Mouse (Mus musculus) midbrain, embryonic 11.5 days (tissue): ENCODE data around the gene Nfib. TPM values are rescaled to one million over a fixed set of nuclear protein-coding genes. Genes with fewer than 3 reads are reported as not detected.

Experiments used
- ATAC-seq: fragments of 200-750 bp; cut with Nextera tagmentation; 2 replicates; pipeline ENCODE4 v1.8.0; 2017; ENCODE audit warnings: moderate TSS enrichment, moderate library complexity; ENCODE audit not compliant: low FRiP score
- DNase-seq: peaks from one replicate; pipeline ENCODE4 v3.0.0; 2015; ENCODE audit warnings: low spot score; ENCODE audit errors: missing footprints
- H3K27ac ChIP-seq: fragments of 300-500 bp; sonication (generic); 2 replicates; pipeline ENCODE4 v1.5.1; 2014; ENCODE audit warnings: low read depth, low read length
- H3K27me3 ChIP-seq: fragments of 300-500 bp; sonication (generic); 2 replicates; pipeline ENCODE4 v1.6.1; 2014; ENCODE audit warnings: mild to moderate bottlenecking, low read length, moderate library complexity, mixed read lengths; ENCODE audit not compliant: control insufficient read depth, insufficient read depth
- H3K36me3 ChIP-seq: fragments of 300-500 bp; sonication (generic); 2 replicates; pipeline ENCODE4 v1.6.1; 2014; ENCODE audit warnings: mild to moderate bottlenecking, low read length, moderate library complexity, mixed read lengths; ENCODE audit not compliant: control insufficient read depth, insufficient read depth
- H3K4me1 ChIP-seq: fragments of 300-500 bp; sonication (generic); 2 replicates; pipeline ENCODE4 v1.6.1; 2014; ENCODE audit warnings: low read length; ENCODE audit not compliant: control insufficient read depth, insufficient read depth
- H3K4me2 ChIP-seq: fragments of 300-500 bp; sonication (generic); 2 replicates; pipeline ENCODE4 v1.6.1; 2014; ENCODE audit warnings: mild to moderate bottlenecking, moderate library complexity
- H3K4me3 ChIP-seq: fragments of 300-500 bp; sonication (generic); 2 replicates; pipeline ENCODE4 v1.5.1; 2014; ENCODE audit warnings: low read depth, low read length
- H3K9ac ChIP-seq: fragments of 300-500 bp; sonication (generic); 2 replicates; pipeline ENCODE4 v1.6.1; 2014; ENCODE audit warnings: low read length
- H3K9me3 ChIP-seq: fragments of 300-500 bp; sonication (generic); 2 replicates; pipeline ENCODE4 v1.6.1; 2016; ENCODE audit warnings: low read length; ENCODE audit not compliant: control insufficient read depth
- WGBS: fragments of 180-500 bp; shearing (Covaris S2); extraction: QIAGEN DNeasy Blood & Tissue Kit; methylation state at CpG from one replicate; pipeline ENCODE4 v1.1.7; 2014; 5-methylcytosine and 5-hydroxymethylcytosine counted together
- polyA plus RNA-seq: library from polyadenylated mRNA; unstranded; fragments of >200 nt; fragmentation: Nextera tagmentation; extraction: Ambion mirVana; gene quantifications from 2 replicates; pipeline ENCODE4 v1.2.1, GENCODE M21; 2014

Gene Nfib
- polyA plus RNA-seq, 1 experiment from 2014 or later = 19.9 TPM

GRCm38 (mm10) chr4:82411965-82412364, 293.6 kb downstream of the Nfib start:
- H3K4me1 ChIP-seq = 0 out of 2 replicates have a peak, but pooled peaks cover 6% of the 10 kb centered on the region
- DNase-seq (no peak), ATAC-seq (no peak)
- H3K9me3 ChIP-seq = no peaks in the 10 kb centered on the region
- no peak overlapping the region for H3K9ac ChIP-seq
- H3K4me3 ChIP-seq = no peak overlapping the region
- H3K36me3 ChIP-seq = no peaks in the 10 kb centered on the region
- WGBS = 62% methylated on average over 5 of the region's 5 CpGs
- H3K27ac ChIP-seq = no peak overlapping the region
- no peaks in the 10 kb centered on the region for H3K27me3 ChIP-seq
- no peak overlapping the region for H3K4me2 ChIP-seq

DNA sequence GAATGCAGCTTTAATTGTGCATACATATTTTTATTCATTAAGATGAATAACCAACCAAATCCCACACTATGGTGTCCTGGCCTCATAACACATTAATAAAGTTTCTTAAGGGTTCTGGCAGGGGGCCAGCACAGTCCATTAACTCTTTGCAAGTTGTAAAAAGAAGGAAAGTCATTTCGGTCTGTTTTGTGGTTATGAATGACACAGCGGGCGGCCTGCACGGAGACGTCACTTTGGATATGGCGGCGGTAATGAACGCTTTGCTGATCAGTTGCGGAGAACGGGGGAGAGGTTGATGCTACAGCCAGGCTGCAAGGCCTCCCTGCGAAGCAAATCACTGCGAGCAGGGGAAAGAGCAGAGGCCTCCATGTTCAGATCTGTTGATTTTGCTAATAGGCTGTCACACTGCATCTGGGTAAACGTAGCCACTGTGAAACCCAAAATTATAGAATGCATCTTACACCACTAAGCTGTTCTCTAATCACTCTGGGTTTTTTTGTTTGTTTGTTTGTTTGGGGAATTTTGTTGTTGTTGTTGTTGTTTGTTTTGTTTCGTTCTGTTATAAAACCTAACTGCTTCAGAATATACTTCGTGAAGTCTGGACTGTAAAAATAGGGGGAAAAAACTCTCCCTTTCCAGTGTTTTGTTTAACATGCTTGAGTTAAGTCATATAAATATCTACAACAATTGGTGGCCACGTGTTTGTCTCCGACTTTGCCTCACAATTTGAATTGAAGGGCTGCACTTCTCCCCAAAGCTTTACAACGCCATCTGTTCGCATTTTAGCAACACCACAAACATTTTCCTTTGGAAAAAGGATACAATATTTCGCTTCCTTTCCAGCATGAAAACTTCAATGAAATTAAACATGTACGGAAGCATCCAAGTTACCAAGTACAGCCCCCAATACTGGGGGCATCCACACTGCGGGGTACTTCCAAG, 296.8 kb downstream of the Nfib start:
- Histone ChIP-seq H3K9me3 (no peaks in the 10 kb centered on the region), H3K4me2 (no peak overlapping the region), H3K27ac (no peak overlapping the region), H3K36me3 (no peaks in the 10 kb centered on the region), H3K9ac (no peak overlapping the region), H3K4me3 (no peak overlapping the region), H3K27me3 (no peaks in the 10 kb centered on the region), H3K4me1 (0 out of 2 replicates have a peak, but pooled peaks cover 6% of the 10 kb centered on the region)
- 62% methylated on average over 22 of the region's 22 CpGs for WGBS
- ATAC-seq = peak; percentile 65
- peak; percentile 87 for DNase-seq

DNA sequence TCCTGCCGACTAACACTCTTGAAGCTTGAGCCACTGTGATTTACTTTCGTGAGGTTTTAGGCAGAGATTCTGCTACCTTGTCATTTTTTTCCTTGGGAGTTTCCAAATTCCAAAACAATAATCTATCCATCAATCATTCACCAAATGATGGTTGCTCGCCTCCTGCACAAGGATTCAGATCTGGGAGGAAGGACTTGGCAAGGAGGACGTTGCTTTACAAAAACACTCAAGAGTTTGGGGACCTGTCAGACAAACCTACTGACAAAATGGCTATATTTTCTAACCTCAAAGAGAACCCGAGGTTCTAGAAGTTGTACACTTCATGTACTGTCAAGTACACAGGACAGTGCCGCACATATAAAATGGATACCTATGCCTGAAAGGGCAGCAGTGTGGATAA, 299.0 kb downstream of the Nfib start:
- Histone ChIP-seq H3K27ac (no peak overlapping the region), H3K36me3 (no peaks in the 10 kb centered on the region), H3K9me3 (no peaks in the 10 kb centered on the region), H3K4me3 (no peak overlapping the region), H3K4me1 (peaks cover 13% of the 10 kb centered on the region), H3K27me3 (no peaks in the 10 kb centered on the region), H3K9ac (no peak overlapping the region), H3K4me2 (no peak overlapping the region)
- ATAC-seq (no peak), DNase-seq (no peak)
- 90% methylated on average over 6 of the region's 6 CpGs for WGBS

DNA sequence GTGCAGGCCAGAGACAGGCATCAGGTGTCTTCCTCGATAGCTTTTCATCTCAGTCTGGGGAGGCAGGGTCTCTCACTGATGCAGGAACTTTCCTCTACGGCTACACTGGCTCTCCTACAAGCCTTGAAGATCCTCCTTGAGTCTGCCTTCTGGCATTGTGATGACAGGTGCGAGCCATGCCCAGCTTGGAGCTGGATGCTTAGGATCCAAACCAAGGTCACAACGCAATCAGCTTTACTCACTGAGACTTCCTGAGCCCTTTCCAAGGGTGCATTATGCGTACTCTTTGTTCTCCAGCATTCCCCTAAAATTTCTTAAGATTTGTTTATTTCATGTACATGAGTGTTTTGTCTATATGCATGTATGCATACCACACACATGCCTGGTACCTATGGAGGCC, 299.8 kb downstream of the Nfib start:
- Histone ChIP-seq H3K4me3 (no peak overlapping the region), H3K4me1 (peaks cover 17% of the 10 kb centered on the region), H3K27ac (no peak overlapping the region), H3K27me3 (no peaks in the 10 kb centered on the region), H3K9me3 (no peaks in the 10 kb centered on the region), H3K9ac (no peak overlapping the region), H3K4me2 (no peak overlapping the region), H3K36me3 (no peaks in the 10 kb centered on the region)
- 90% methylated on average over 5 of the region's 5 CpGs for WGBS
- DNase-seq = no peak
- no peak for ATAC-seq

- no peak overlapping the region for H3K4me2 ChIP-seq
- no peaks in the 10 kb centered on the region for H3K9me3 ChIP-seq
- no peak overlapping the region for H3K4me3 ChIP-seq
- no peaks in the 10 kb centered on the region for H3K36me3 ChIP-seq
- ATAC-seq (no peak), DNase-seq (no peak)
- peaks cover 20% of the 10 kb centered on the region for H3K4me1 ChIP-seq
- H3K27me3 ChIP-seq = no peaks in the 10 kb centered on the region
- H3K9ac ChIP-seq = no peak overlapping the region
- no peak overlapping the region for H3K27ac ChIP-seq
- 87% methylated on average over 13 of the region's 13 CpGs for WGBS
These were observed 301.4 kb downstream of the Nfib start for GRCm38 (mm10) chr4:82403975-82404651.

DNA sequence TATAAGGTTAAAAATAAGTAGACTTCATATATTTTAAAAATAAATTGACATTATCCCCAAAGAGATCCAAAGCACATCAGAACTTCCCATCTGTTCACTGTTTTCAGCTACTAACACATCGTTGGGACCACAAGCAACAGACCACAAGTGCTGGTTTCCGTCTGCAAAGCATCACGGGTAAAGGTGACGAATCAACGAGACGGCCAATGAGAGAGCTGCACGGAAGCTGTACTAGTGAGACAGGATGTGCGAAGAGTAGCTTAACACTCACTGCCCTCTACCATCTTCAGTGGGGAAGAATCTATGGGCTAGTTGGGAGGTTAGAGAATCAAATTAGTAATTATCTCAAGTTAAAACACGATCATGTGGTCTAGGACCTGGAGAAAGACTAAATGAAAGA, 302.9 kb downstream of the Nfib start:
- WGBS = 94% methylated on average over 9 of the region's 9 CpGs
- H3K36me3 ChIP-seq = no peaks in the 10 kb centered on the region
- no peak for ATAC-seq
- no peaks in the 10 kb centered on the region for H3K9me3 ChIP-seq
- H3K27me3 ChIP-seq = no peaks in the 10 kb centered on the region
- no peak overlapping the region for H3K27ac ChIP-seq
- no peak overlapping the region for H3K9ac ChIP-seq
- peak; percentile 71 for DNase-seq
- peaks cover 15% of the 10 kb centered on the region for H3K4me1 ChIP-seq
- no peak overlapping the region for H3K4me2 ChIP-seq
- H3K4me3 ChIP-seq = no peak overlapping the region

GRCm38 (mm10) chr4:82401450-82402061, 304.0 kb downstream of the Nfib start:
- no peaks in the 10 kb centered on the region for H3K27me3 ChIP-seq
- 0 out of 2 replicates have a peak, but pooled peaks have one; percentile 38 for ATAC-seq
- 9% methylated on average over 3 of the region's 3 CpGs for WGBS
- H3K27ac ChIP-seq = no peak overlapping the region
- H3K36me3 ChIP-seq = no peaks in the 10 kb centered on the region
- H3K9me3 ChIP-seq = no peaks in the 10 kb centered on the region
- peaks cover 15% of the 10 kb centered on the region for H3K4me1 ChIP-seq
- H3K4me3 ChIP-seq = no peak overlapping the region
- H3K9ac ChIP-seq = no peak overlapping the region
- 0 out of 2 replicates have a peak overlapping the region, but pooled peaks have one; percentile 4 for H3K4me2 ChIP-seq
- peak; percentile 84 for DNase-seq

DNA sequence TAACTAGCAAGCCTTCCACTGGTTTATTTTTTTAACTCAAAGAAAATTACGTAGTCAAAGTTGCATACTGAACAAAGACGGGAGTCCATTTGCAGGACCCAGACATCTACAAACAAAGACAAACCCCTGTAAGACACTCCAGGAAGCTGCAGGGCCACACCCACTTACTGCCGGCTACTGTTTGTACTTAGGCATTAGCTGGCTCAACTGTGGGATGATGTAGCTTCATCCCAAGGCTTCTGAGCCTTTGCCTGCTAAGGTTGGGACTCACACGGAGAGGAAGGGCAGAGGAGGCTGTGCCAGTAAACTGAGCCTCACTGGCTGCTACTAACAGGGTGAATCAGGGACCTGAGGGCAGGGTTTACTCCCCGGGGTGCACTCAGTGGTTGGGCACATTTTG, 305.0 kb downstream of the Nfib start:
- Histone ChIP-seq H3K27ac (no peak overlapping the region), H3K4me1 (peaks cover 15% of the 10 kb centered on the region), H3K4me3 (no peak overlapping the region), H3K36me3 (no peaks in the 10 kb centered on the region), H3K9ac (no peak overlapping the region), H3K4me2 (no peak overlapping the region), H3K9me3 (no peaks in the 10 kb centered on the region), H3K27me3 (no peaks in the 10 kb centered on the region)
- 0 out of 2 replicates have a peak, but pooled peaks have one; percentile 55 for ATAC-seq
- WGBS = 11% methylated on average over 5 of the region's 5 CpGs
- DNase-seq = no peak
